Comparison of ENCODE assay signal across 8 mouse cellular contexts in genomic region chr2:25708121-25708520, GRCm38 (mm10). TPM values are rescaled to one million over a fixed set of nuclear protein-coding genes. Genes with fewer than 3 reads are reported as not detected.
DNase-seq lines count a peak whose midpoint lies in the region; ATAC-seq lines count a peak whose summit lies in the region.

No protein-coding gene starts in this region.

- 0 out of 2 replicates have a peak overlapping the region, but pooled peaks have one; percentile 13 for H3K27ac ChIP-seq in kidney, embryonic 15.5 days
- no peak overlapping the region for H3K27ac ChIP-seq in lung, embryonic 15.5 days

- no peak overlapping the region for H3K9ac ChIP-seq in kidney, embryonic 15.5 days
- no peak overlapping the region for H3K9ac ChIP-seq in lung, embryonic 15.5 days

- peak overlapping the region; percentile 39 for H3K4me2 ChIP-seq in kidney, embryonic 15.5 days
- peak overlapping the region; percentile 20 for H3K4me2 ChIP-seq in lung, embryonic 15.5 days

- no peaks in the 10 kb centered on the region for H3K9me3 ChIP-seq in kidney, embryonic 15.5 days (replicated peaks)
- H3K9me3 ChIP-seq in lung, embryonic 15.5 days = no peaks in the 10 kb centered on the region

- 62% methylated on average over 2 of the region's 2 CpGs for WGBS in kidney, embryonic 15.5 days
- WGBS in lung, embryonic 15.5 days = 58% methylated on average over 2 of the region's 2 CpGs

- H3K4me3 ChIP-seq in kidney, embryonic 15.5 days (replicated peaks) = 0 out of 2 replicates have a peak overlapping the region, but pooled peaks have one; percentile 15
- H3K4me3 ChIP-seq in lung, embryonic 15.5 days = no peak overlapping the region

- ATAC-seq in kidney, embryonic 15.5 days (replicated peaks; ENCODE audit: low FRiP score) = no peak
- no peak for ATAC-seq in lung, embryonic 15.5 days (ENCODE audit: borderline replicate concordance, extremely low read depth, low FRiP score, low TSS enrichment)

- peaks cover 21% of the 10 kb centered on the region for H3K4me1 ChIP-seq in kidney, embryonic 15.5 days
- peaks cover 6% of the 10 kb centered on the region; the same call in 1 of the 2 replicates for H3K4me1 ChIP-seq in lung, embryonic 15.5 days

- no peaks in the 10 kb centered on the region for H3K36me3 ChIP-seq in kidney, embryonic 15.5 days
- H3K36me3 ChIP-seq in lung, embryonic 15.5 days = no peaks in the 10 kb centered on the region

- peak; percentile 26 for DNase-seq in urinary bladder, postnatal 14 days (ENCODE audit: low spot score)
- no peak for DNase-seq in urinary bladder, adult 2 months (ENCODE audit: low spot score)
- peak; percentile 56 to 74 for DNase-seq in cerebellum, postnatal 14 days
- peak; percentile 42 for DNase-seq in gastrocnemius, postnatal 25 days
- DNase-seq in retina, postnatal 1 day = peak; percentile 52
- DNase-seq in urinary bladder, adult 18-20 months (ENCODE audit: low spot score in 2 of 2) = no peak

- H3K27me3 ChIP-seq in kidney, embryonic 15.5 days = no peaks in the 10 kb centered on the region
- H3K27me3 ChIP-seq in lung, embryonic 15.5 days = no peaks in the 10 kb centered on the region

RNA-seq across cellular contexts. Expression of gene Bmyc, which starts 1.6 kb away (rescaled TPM):
- 30.9 and 41.7 TPM in 2 replicates for polyA plus RNA-seq in urinary bladder, adult 2 months (2012; rRNA removed)
- total RNA-seq in gastrocnemius, postnatal 25 days (2021) = 10 to 100 TPM in 1 of 2 experiments, 1 to 10 TPM in 1; 8.4 to 11.2 TPM
- 91.2 and 95.1 TPM in 2 replicates for polyA plus RNA-seq in kidney, embryonic 15.5 days (2015; fragmentation: Nextera tagmentation; extraction: Ambion mirVana)
- 64.4 and 69.3 TPM in 2 replicates for polyA plus RNA-seq in lung, embryonic 15.5 days (2015; fragmentation: Nextera tagmentation; extraction: Ambion mirVana)

RNA-seq across cellular contexts. Expression of gene Obp2a, which starts 8.3 kb away (rescaled TPM):
- polyA plus RNA-seq in urinary bladder, adult 2 months (2012; rRNA removed) = not detected in 2 replicates
- not detected for total RNA-seq in gastrocnemius, postnatal 25 days (2021)
- polyA plus RNA-seq in kidney, embryonic 15.5 days (2015; fragmentation: Nextera tagmentation; extraction: Ambion mirVana) = 0.23 TPM in 1 of 2 replicates, not detected in the other
- polyA plus RNA-seq in lung, embryonic 15.5 days (2015; fragmentation: Nextera tagmentation; extraction: Ambion mirVana) = not detected in 2 replicates

RNA-seq across cellular contexts. Expression of gene Lcn10, which starts 25.6 kb away (rescaled TPM):
- 0.06 TPM in 1 of 2 replicates, not detected in the other for polyA plus RNA-seq in urinary bladder, adult 2 months (2012; rRNA removed)
- total RNA-seq in gastrocnemius, postnatal 25 days (2021) = not detected
- not detected in 2 replicates for polyA plus RNA-seq in kidney, embryonic 15.5 days (2015; fragmentation: Nextera tagmentation; extraction: Ambion mirVana)
- polyA plus RNA-seq in lung, embryonic 15.5 days (2015; fragmentation: Nextera tagmentation; extraction: Ambion mirVana) = not detected in 2 replicates

RNA-seq across cellular contexts. Expression of gene Obp2b, which starts 28.7 kb away (rescaled TPM):
- not detected in 2 replicates for polyA plus RNA-seq in urinary bladder, adult 2 months (2012; rRNA removed)
- not detected for total RNA-seq in gastrocnemius, postnatal 25 days (2021)
- not detected in 2 replicates for polyA plus RNA-seq in kidney, embryonic 15.5 days (2015; fragmentation: Nextera tagmentation; extraction: Ambion mirVana)
- not detected in 2 replicates for polyA plus RNA-seq in lung, embryonic 15.5 days (2015; fragmentation: Nextera tagmentation; extraction: Ambion mirVana)

RNA-seq across cellular contexts. Expression of gene Lcn6, which starts 31.5 kb away (rescaled TPM):
- 0.36 and 0.63 TPM in 2 replicates for polyA plus RNA-seq in urinary bladder, adult 2 months (2012; rRNA removed)
- total RNA-seq in gastrocnemius, postnatal 25 days (2021) = not detected
- not detected in 2 replicates for polyA plus RNA-seq in kidney, embryonic 15.5 days (2015; fragmentation: Nextera tagmentation; extraction: Ambion mirVana)
- polyA plus RNA-seq in lung, embryonic 15.5 days (2015; fragmentation: Nextera tagmentation; extraction: Ambion mirVana) = not detected in 2 replicates

Comparison
In these comparisons a context has a peak if more than half of its experiments do, and no peak if none do; other contexts are left out.
1. DNase-seq: peak in urinary bladder, postnatal 14 days (single experiment), cerebellum, postnatal 14 days (2 of 2), gastrocnemius, postnatal 25 days (single experiment) and retina, postnatal 1 day (single experiment); none in urinary bladder, adult 2 months (single experiment) and urinary bladder, adult 18-20 months (0 of 2).